Mouse (Mus musculus): ENCODE measurements around the gene S100a2. TPM values are rescaled to one million over a fixed set of nuclear protein-coding genes. Genes with fewer than 3 reads are reported as not detected.

S100a2 gene
- polyA plus RNA-seq, 1 experiment, result not detected

DNA sequence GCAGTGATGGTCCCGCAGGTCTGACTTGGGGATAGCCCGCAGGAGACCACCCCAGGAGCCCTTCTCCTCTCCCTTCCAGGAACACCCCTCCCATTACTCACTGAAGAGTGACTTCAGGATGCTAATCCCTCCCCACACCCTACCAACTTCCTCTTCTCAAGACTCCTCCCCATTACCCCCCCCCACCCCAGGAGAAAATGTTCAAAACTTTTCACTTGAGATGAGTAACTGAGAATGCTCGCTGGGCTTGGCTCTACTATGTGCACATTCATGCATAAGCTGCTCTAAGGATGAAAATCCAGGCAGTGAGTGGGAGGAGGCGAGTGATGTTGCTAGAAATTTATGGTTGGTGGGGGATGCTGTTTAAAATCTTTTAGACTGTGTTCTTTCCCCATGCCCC is 22.0 kb downstream of the S100a2 start:
- TF ChIP-seq POLR2A (IDR thresholded peaks at IDR 0.05; ENCODE audit: low read depth, low read length) (peak; percentile 80), CTCF (IDR thresholded peaks at IDR 0.05; ENCODE audit: borderline replicate concordance, insufficient read depth, low read length) (no peak)
- Histone ChIP-seq H3K27ac (ENCODE audit: insufficient read depth, low read length) (peak overlapping the region; percentile 88), H3K4me1 (ENCODE audit: control insufficient read depth, insufficient read depth, low read length) (peaks cover 11% of the 10 kb centered on the region; the same call in 1 of the 2 replicates), H3K4me3 (ENCODE audit: insufficient read depth, low read length) (no peak overlapping the region)

DNA sequence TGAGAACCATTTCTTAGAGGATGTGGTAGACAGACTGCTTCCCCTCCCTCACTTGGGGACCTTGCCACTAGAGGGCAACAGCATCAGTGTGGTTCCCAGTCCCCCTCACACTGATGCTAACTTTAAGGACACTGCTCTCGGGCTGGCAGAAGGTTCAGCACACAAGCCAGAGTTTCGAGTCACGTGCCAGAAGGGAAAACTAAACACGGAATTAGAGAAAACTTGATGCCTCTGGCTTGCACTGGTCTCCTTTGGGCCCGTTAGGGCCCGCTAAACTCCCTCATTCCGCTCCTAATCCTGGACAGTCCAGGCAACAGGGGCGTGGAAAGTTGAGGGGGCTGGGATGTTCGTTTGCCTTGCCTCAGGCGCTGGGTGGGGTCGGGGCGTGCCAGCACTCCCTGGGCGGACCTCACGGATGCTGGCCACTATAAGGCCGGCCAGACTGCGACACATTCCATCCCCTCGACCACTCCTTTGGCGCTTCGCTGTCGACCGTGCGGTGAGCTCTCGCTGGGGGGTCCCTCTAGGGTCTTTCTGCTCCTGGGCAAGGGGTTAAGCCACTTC is 22.8 kb downstream of the S100a2 start, which contains the start of gene S100a6:
TSS of gene S100a6 (plus strand) at position 155 of the 564 bp plus-strand sequence.
- Histone ChIP-seq H3K4me1 (ENCODE audit: control insufficient read depth, insufficient read depth, low read length) (0 out of 2 replicates have a peak, but pooled peaks cover 9% of the 10 kb centered on the region), H3K27ac (ENCODE audit: insufficient read depth, low read length) (peak within 1 kb of the TSS; percentile 88), H3K4me3 (ENCODE audit: insufficient read depth, low read length) (peak within 1 kb of the TSS; percentile 92)
- peak; percentile 94; the same call in 1 of the 2 replicates for TF ChIP-seq CTCF (IDR thresholded peaks at IDR 0.05; ENCODE audit: borderline replicate concordance, insufficient read depth, low read length)
- peak; percentile 98 for TF ChIP-seq POLR2A (IDR thresholded peaks at IDR 0.05; ENCODE audit: low read depth, low read length)

DNA sequence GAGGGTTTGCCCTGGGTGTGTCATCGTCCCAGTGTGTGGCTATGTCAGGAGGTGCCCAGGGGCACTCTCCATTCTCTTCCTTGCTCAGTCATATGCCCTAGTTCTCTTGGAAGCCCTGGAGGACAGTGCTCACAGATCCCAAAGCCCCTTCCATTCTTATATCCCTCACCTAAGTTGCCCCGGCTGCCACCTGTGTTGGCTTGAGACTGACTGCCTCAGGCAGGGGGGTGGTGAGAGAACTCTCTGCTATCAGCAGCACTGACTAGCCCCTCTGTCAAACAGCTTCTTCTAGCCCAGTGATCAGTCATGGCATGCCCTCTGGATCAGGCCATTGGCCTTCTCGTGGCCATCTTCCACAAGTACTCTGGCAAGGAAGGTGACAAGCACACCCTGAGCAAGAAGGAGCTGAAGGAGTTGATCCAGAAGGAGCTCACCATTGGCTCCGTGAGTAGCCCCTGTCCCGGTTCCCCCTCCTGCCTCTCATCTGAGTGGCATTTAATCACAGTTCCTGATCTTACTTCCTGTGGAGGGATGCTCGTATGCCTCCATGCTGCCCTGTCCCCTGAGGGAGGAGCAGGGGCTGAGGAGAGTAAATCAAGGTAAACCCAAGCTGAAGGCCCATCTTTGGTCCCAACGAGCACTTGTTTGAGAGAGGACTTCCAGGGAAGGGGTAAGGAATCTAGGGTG is 23.6 kb downstream of the S100a2 start:
- peak overlapping the region; percentile 82 for H3K27ac ChIP-seq (ENCODE audit: insufficient read depth, low read length)
- H3K4me1 ChIP-seq (ENCODE audit: control insufficient read depth, insufficient read depth, low read length), result 0 out of 2 replicates have a peak, but pooled peaks cover 9% of the 10 kb centered on the region
- TF ChIP-seq CTCF (IDR thresholded peaks at IDR 0.05; ENCODE audit: borderline replicate concordance, insufficient read depth, low read length), result no peak
- TF ChIP-seq POLR2A (IDR thresholded peaks at IDR 0.05; ENCODE audit: low read depth, low read length), result peak; percentile 50
- peak overlapping the region; percentile 92 for H3K4me3 ChIP-seq (ENCODE audit: insufficient read depth, low read length)

DNA sequence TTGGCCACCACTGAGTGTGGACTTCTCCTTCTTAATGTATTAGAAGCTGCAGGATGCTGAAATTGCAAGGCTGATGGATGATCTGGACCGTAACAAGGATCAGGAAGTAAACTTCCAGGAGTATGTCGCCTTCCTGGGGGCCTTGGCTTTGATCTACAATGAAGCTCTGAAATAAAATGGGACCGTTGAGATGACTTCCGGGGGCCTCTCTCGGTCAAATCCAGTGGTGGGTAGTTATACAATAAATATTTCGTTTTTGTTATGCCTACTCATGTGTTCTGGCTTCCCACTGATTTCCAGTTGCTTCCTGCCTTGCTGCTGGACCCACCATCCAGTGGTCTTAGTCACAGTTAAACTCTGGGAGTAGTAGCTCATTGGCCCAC is 24.1 kb downstream of the S100a2 start:
- peak; percentile 35; the same call in 1 of the 2 replicates for TF ChIP-seq POLR2A (IDR thresholded peaks at IDR 0.05; ENCODE audit: low read depth, low read length)
- TF ChIP-seq CTCF (IDR thresholded peaks at IDR 0.05; ENCODE audit: borderline replicate concordance, insufficient read depth, low read length), result no peak
- peak overlapping the region; percentile 82 for H3K27ac ChIP-seq (ENCODE audit: insufficient read depth, low read length)
- peak overlapping the region; percentile 92 for H3K4me3 ChIP-seq (ENCODE audit: insufficient read depth, low read length)
- 0 out of 2 replicates have a peak, but pooled peaks cover 9% of the 10 kb centered on the region for H3K4me1 ChIP-seq (ENCODE audit: control insufficient read depth, insufficient read depth, low read length)

DNA sequence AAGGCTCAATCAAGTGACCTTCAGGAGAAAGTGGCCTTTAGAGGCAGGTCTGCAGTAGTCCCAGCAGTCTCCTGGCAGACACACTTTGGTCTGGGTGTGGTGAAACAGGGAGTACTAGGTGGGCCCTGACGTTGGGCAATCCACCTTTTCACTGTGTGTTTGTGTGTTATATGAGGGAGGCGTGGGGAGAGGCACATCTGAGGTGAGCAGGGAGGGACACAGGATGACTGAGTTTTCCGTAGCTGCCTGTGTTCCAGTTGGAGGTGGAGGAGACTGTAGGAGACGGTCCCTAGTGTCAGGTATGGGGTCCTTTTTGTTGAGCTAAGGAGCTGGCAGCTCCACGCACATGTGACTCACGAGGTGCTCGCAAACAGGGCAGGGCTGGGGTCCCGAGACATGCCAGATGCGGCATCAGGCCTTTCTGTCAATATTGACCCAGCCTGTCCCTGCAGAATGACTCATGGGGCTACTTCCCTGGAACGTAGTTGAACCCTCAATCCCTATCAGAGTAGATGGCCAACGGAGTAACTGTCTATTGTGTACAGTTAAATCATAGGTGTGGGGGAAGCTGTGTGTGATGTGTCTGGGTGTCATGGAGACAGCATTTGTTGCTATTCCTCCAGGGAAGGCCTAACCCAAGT is 24.7 kb downstream of the S100a2 start:
- Histone ChIP-seq H3K4me3 (ENCODE audit: insufficient read depth, low read length) (peak overlapping the region; percentile 92), H3K27ac (ENCODE audit: insufficient read depth, low read length) (peak overlapping the region; percentile 82), H3K4me1 (ENCODE audit: control insufficient read depth, insufficient read depth, low read length) (0 out of 2 replicates have a peak, but pooled peaks cover 9% of the 10 kb centered on the region)
- no peak for TF ChIP-seq CTCF (IDR thresholded peaks at IDR 0.05; ENCODE audit: borderline replicate concordance, insufficient read depth, low read length)
- TF ChIP-seq POLR2A (IDR thresholded peaks at IDR 0.05; ENCODE audit: low read depth, low read length), result peak; percentile 45

DNA sequence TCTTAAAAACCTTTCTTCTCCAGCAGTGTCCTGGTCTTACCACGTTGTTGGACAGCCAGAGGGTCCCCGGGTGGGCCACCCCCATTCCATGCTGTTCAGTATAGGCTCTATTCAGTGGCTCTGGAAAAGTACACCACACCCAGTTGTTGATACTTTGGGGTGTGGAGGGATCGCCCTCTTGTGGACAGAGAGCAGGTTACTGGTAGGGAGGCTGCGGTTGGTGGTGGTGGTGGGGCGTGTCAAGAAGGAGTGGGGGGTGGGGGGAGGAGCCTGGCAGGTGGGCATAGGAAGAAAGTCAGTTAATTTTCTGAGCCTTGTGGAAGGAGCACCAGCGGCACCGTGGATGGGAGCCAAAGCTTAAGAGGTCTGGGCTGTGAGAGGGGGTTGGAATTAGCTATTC is 25.4 kb downstream of the S100a2 start:
- Histone ChIP-seq H3K4me3 (ENCODE audit: insufficient read depth, low read length) (peak overlapping the region; percentile 92), H3K27ac (ENCODE audit: insufficient read depth, low read length) (peak overlapping the region; percentile 82), H3K4me1 (ENCODE audit: control insufficient read depth, insufficient read depth, low read length) (0 out of 2 replicates have a peak, but pooled peaks cover 9% of the 10 kb centered on the region)
- TF ChIP-seq CTCF (IDR thresholded peaks at IDR 0.05; ENCODE audit: borderline replicate concordance, insufficient read depth, low read length) (peak; percentile 67; the same call in 1 of the 2 replicates), POLR2A (IDR thresholded peaks at IDR 0.05; ENCODE audit: low read depth, low read length) (peak; percentile 43; the same call in 1 of the 2 replicates)

DNA sequence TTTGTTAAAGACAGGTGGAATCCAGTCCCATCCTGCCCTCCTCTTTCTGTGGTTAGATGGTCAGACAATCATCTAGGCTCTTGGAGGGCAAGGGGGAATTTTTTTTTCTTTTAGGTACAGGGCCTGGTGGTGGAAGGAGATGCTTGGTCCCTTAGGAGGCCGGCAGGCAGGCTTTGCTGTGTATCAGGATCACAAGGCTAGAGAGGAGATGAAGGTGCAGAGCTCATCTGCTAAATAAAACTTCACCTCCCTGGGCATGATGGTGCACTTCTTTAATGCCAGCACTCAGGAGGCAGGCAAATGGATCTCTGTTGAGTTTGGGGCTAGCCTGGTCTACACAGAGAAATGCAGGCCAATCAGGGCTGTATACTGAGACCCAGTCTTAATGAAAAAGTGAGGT is 25.9 kb downstream of the S100a2 start:
- Histone ChIP-seq H3K27ac (ENCODE audit: insufficient read depth, low read length) (peak overlapping the region; percentile 64), H3K4me3 (ENCODE audit: insufficient read depth, low read length) (peak overlapping the region; percentile 92), H3K4me1 (ENCODE audit: control insufficient read depth, insufficient read depth, low read length) (0 out of 2 replicates have a peak, but pooled peaks cover 9% of the 10 kb centered on the region)
- TF ChIP-seq CTCF (IDR thresholded peaks at IDR 0.05; ENCODE audit: borderline replicate concordance, insufficient read depth, low read length), result no peak
- TF ChIP-seq POLR2A (IDR thresholded peaks at IDR 0.05; ENCODE audit: low read depth, low read length), result peak; percentile 13; the same call in 1 of the 2 replicates

DNA sequence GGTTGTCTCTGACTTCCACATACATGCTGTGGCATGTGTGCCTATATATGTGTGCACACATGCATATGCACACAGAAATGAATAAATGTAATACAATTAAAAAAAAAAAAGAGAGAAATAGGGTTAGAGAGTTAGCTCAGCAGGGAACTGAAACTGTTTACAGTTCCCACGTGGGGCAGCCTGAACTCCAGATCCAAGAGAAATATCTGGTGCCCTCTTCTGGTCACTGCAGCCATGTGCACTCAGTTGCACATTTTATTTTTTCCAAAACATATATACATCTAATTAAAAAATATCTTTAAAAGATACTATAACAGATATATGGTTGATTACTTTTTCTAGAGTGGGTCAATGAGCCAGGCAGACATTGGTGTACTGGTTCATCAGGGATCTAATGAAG is 27.5 kb downstream of the S100a2 start:
- H3K4me3 ChIP-seq (ENCODE audit: insufficient read depth, low read length), result no peak overlapping the region
- peaks cover 9% of the 10 kb centered on the region; the same call in 1 of the 2 replicates for H3K4me1 ChIP-seq (ENCODE audit: control insufficient read depth, insufficient read depth, low read length)
- no peak overlapping the region for H3K27ac ChIP-seq (ENCODE audit: insufficient read depth, low read length)
- TF ChIP-seq CTCF (IDR thresholded peaks at IDR 0.05; ENCODE audit: borderline replicate concordance, insufficient read depth, low read length) (no peak), POLR2A (IDR thresholded peaks at IDR 0.05; ENCODE audit: low read depth, low read length) (peak; percentile 56; the same call in 1 of the 2 replicates)

DNA sequence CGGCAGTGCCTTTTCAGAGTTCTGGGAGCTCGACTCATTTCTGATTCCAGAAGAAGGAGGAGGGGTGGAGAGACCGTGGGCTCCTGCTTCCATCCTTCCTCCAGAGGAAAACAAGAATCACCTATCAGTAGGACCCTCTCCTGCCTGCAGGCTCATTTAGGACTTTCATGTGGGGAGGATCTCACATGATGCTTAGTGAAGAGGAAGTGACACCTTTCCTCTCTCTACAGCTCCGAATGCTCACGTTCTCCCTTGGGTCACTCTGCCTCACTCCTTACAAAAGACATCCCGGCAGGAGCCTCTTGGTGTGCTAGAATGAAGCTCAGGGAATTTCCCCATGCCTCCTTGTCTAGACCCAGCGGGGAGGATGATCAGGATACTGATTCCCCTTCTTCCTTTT is 31.5 kb downstream of the S100a2 start:
- Histone ChIP-seq H3K4me3 (ENCODE audit: insufficient read depth, low read length) (no peak overlapping the region), H3K4me1 (ENCODE audit: control insufficient read depth, insufficient read depth, low read length) (peaks cover 7% of the 10 kb centered on the region; the same call in 1 of the 2 replicates), H3K27ac (ENCODE audit: insufficient read depth, low read length) (no peak overlapping the region)
- TF ChIP-seq POLR2A (IDR thresholded peaks at IDR 0.05; ENCODE audit: low read depth, low read length) (no peak), CTCF (IDR thresholded peaks at IDR 0.05; ENCODE audit: borderline replicate concordance, insufficient read depth, low read length) (no peak)
